Mouse (Mus musculus) thymus, adult 2 months (tissue): ENCODE measurements around the gene Ahnak.

ENCODE experiments used
- CTCF ChIP-seq: fragments of 200-500 bp; IDR thresholded peaks from 2 replicates; pipeline ENCODE4 v1.5.1; 2012; ENCODE audit warnings: mild to moderate bottlenecking, control low read depth, low read length, moderate library complexity, borderline replicate concordance; ENCODE audit not compliant: control insufficient read depth, poor library complexity, insufficient read depth; ENCODE audit errors: extremely low read depth
- POLR2A ChIP-seq: fragments of 200-500 bp; IDR thresholded peaks from 2 replicates; pipeline ENCODE4 v1.6.1; 2012; ENCODE audit warnings: mild to moderate bottlenecking, low read length, control low read depth, moderate library complexity; ENCODE audit not compliant: control insufficient read depth, poor library complexity, insufficient read depth; ENCODE audit errors: extremely low read depth

DNA sequence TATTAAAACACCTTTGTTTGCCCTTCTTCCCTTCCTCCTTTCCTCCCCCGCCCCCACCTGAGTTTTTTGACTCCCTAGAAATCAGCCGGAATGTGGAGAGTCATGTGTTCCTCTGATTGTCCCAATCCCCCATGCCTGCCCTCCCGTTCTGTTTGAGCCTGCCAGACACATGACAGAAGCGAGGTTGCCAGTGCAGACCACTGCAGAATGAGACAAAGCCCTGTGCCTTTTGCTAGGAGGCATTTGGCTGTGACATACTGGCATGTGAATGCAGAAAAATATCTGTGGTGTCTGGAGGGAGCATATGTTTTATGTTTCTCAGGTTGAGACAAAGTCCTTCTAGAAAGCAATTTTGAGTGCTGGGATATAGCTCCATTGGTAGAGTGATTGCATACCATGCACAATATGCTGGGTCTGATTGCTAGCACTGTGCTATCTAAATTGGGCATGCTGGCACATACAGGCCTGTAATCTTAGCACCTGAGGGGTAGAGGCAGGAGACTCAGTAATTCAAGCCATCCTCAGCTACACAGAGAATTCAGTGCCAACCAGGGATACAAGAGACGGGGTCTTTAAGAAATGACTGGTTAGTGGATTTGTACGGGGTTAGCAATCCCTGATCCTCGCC, 43.5 kb downstream of the Ahnak start:
- TF ChIP-seq CTCF (no peak), POLR2A (no peak)
